Mouse (Mus musculus) G1E (cell line): ENCODE results near the gene Cacna1i.

Source experiments
- CTCF ChIP-seq: IDR thresholded peaks from 2 replicates; pipeline ENCODE4 v1.5.1; 2012; ENCODE audit warnings: low read depth, low read length, inconsistent platforms, mixed read lengths
- GATA1 ChIP-seq: IDR thresholded peaks from 2 replicates; pipeline ENCODE4 v1.6.1; 2012; ENCODE audit warnings: borderline replicate concordance, low read length, inconsistent platforms, mixed read lengths

DNA sequence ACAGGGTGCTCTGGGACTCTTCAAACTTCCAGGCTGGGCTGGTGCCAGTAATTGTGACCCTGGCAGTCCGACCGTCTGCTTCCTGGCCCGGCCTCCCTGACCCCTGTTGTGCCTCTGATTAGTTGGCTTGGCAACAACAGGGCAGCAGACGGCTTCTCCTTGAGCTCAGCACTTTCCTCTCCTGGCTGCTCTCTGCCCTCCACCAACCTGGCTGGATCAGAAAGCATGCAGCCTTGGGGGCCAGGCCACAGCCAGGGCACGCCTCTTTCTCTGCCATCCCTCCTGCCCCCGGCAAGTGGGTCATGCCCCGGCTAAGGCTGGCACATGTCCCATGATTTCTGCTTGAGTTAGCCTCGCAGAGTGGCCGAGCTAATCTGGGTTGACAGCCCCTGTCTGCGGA is 56.0 kb downstream of the Cacna1i start:
- TF ChIP-seq CTCF (no peak), GATA1 (no peak)
